Mouse (Mus musculus) limb, embryonic 13.5 days (tissue): ENCODE measurements around the gene Olfr609. TPM values are rescaled to one million over a fixed set of nuclear protein-coding genes. Genes with fewer than 3 reads are reported as not detected.
"Not testable (repeated sequence)": the region's sequence is repeated elsewhere in the genome, so short reads cannot be mapped to it uniquely, and the experiment has no call there.

ENCODE experiments used
- ATAC-seq: fragments of 200-750 bp; cut with Nextera tagmentation; 2 replicates; pipeline ENCODE4 v1.8.0; 2017; ENCODE audit warnings: low read depth, moderate number of reproducible peaks, moderate TSS enrichment; ENCODE audit not compliant: low FRiP score
- H3K27ac ChIP-seq: fragments of 300-500 bp; sonication (generic); 2 replicates; pipeline ENCODE4 v1.5.1; 2015; ENCODE audit warnings: inconsistent platforms, mild to moderate bottlenecking, moderate library complexity
- H3K27me3 ChIP-seq: fragments of 300-500 bp; sonication (generic); 2 replicates; pipeline ENCODE4 v1.6.1; 2015; ENCODE audit warnings: mild to moderate bottlenecking, inconsistent platforms
- H3K36me3 ChIP-seq: fragments of 300-500 bp; sonication (generic); 2 replicates; pipeline ENCODE4 v1.6.1; 2015; ENCODE audit warnings: inconsistent platforms, mild to moderate bottlenecking, moderate library complexity
- H3K4me1 ChIP-seq: fragments of 300-500 bp; sonication (generic); 2 replicates; pipeline ENCODE4 v1.6.1; 2015; ENCODE audit warnings: inconsistent platforms
- H3K4me2 ChIP-seq: fragments of 300-500 bp; sonication (generic); replicated peaks from 2 replicates; pipeline ENCODE4 v1.6.1; 2015; ENCODE audit warnings: inconsistent platforms, mild to moderate bottlenecking, moderate library complexity
- H3K4me3 ChIP-seq: fragments of 300-500 bp; sonication (generic); 2 replicates; pipeline ENCODE4 v1.5.1; 2015; ENCODE audit warnings: moderate library complexity, mild to moderate bottlenecking, inconsistent platforms
- H3K9ac ChIP-seq: fragments of 300-500 bp; sonication (generic); 2 replicates; pipeline ENCODE4 v1.6.1; 2015; ENCODE audit warnings: mild to moderate bottlenecking, inconsistent platforms
- H3K9me3 ChIP-seq: fragments of 300-500 bp; sonication (generic); 2 replicates; pipeline ENCODE4 v1.6.1; 2016; ENCODE audit warnings: inconsistent platforms
- WGBS: fragments of 180-500 bp; shearing (Covaris S2); methylation state at CpG from one replicate; pipeline ENCODE4 v1.1.7; 2015; 5-methylcytosine and 5-hydroxymethylcytosine counted together
- polyA plus RNA-seq: library from polyadenylated mRNA; unstranded; fragments of >200 nt; fragmentation: Nextera tagmentation; extraction: Ambion mirVana; gene quantifications from 2 replicates; pipeline ENCODE4 v1.2.1, GENCODE M21; 2015

The Olfr609 gene
- not detected in 2 replicates for polyA plus RNA-seq

DNA sequence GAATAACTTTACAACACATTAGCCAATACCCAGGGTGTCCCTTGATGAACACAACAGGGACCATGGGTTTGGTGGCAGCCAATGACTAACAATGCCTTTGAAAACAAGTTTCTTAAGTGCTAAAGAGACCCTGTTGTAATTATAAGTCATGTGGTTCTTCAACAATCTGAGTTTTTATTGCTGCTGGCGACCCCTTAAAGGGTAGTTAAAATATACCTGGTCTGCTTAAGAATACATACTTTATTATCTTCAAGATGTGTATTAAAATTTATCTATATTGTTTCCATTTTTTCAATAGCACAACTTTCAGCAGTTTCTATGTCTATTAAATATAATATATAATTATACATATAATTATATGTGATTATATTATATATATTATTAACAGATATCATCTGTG, at the start of gene Olfr609:
Gene Olfr609, minus strand, starts transcription at position 101 of the 400 bp plus-strand sequence.
- no peak within 1 kb of the TSS for H3K4me3 ChIP-seq
- no peak within 1 kb of the TSS for H3K4me2 ChIP-seq
- WGBS, result 67% methylated on average over 1 of the region's 1 CpGs
- no peak within 1 kb of the TSS for H3K27ac ChIP-seq
- no peaks in the 10 kb centered on the region for H3K27me3 ChIP-seq
- ATAC-seq, result no peak
- H3K9me3 ChIP-seq, result no peaks in the 10 kb centered on the region
- no peaks in the 10 kb centered on the region for H3K36me3 ChIP-seq
- no peaks in the 10 kb centered on the region for H3K4me1 ChIP-seq
- no peak within 1 kb of the TSS for H3K9ac ChIP-seq

DNA sequence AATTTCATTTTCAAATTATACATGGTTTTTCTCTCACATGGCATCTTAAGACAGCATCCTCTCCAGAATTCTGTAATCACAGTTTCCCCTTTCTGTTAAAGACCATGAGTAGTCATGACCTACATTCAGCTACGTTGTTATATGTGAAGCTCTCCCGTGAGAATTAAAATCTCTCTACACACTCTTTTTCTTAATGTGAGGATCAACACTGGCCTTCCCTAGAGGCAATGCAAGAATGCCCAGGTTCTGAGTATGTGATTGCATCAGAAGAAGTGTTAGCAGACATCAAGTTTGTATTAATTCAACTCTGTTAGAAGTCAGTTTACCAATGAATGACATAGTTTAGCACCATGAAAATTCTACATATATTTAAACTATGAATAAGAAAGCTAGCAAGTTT, 44.8 kb upstream of the Olfr609 start, which contains the start of gene Olfr612:
Gene Olfr612, minus strand, starts transcription at position 101 of the 400 bp plus-strand sequence.
- H3K27me3 ChIP-seq, H3K4me1 ChIP-seq, H3K9ac ChIP-seq, H3K4me3 ChIP-seq, ATAC-seq, H3K4me2 ChIP-seq, H3K27ac ChIP-seq, H3K9me3 ChIP-seq, H3K36me3 ChIP-seq: not testable (repeated sequence)
- 89% methylated on average over 2 of the region's 2 CpGs for WGBS

DNA sequence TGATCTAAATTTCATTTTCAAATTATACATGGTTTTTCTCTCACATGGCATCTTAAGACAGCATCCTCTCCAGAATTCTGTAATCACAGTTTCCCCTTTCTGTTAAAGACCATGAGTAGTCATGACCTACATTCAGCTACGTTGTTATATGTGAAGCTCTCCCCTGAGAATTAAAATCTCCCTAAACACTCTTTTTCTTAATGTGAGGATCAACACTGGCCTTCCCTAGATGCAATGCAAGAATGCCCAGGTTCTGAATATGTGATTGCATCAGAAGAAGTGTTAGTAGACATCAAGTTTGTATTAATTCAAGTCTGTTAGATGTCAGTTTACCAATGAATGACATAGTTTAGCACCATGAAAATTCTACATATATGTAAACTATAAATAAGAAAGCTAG, 22.9 kb upstream of the Olfr609 start, which contains the start of gene Olfr611:
Gene Olfr611, minus strand, starts transcription at position 101 of the 400 bp plus-strand sequence.
- not testable (repeated sequence) for H3K4me3 ChIP-seq, H3K27me3 ChIP-seq, H3K9me3 ChIP-seq, H3K4me1 ChIP-seq, H3K36me3 ChIP-seq, H3K4me2 ChIP-seq, ATAC-seq, H3K9ac ChIP-seq, H3K27ac ChIP-seq
- 64% methylated on average over 1 of the region's 1 CpGs for WGBS

DNA sequence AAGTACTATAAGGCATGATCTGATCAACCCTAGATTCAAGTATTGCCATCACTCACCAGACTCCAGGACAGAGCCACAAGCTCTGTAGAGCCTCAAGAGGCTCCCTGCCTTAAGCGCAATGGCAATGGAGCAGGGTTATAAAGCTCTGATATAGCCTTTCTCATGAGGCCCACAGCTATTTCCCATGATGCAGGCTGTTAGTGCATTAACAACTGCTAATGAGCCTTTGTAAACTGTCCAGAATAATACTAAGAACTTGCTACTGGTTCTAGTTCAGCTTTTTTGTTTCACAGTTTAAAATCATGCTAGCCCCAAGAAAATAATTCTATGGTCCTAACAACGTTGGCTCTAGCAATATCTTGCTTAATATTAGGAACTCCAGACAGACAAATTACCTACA, 14.2 kb upstream of the Olfr609 start, which contains the start of gene Olfr610:
Gene Olfr610, minus strand, starts transcription at position 101 of the 400 bp plus-strand sequence.
- H3K27ac ChIP-seq, result no peak within 1 kb of the TSS
- no peak for ATAC-seq
- H3K4me3 ChIP-seq, result no peak within 1 kb of the TSS
- no peak within 1 kb of the TSS for H3K9ac ChIP-seq
- H3K9me3 ChIP-seq, result no peaks in the 10 kb centered on the region
- no peaks in the 10 kb centered on the region for H3K36me3 ChIP-seq
- H3K4me2 ChIP-seq, result no peak within 1 kb of the TSS
- no peaks in the 10 kb centered on the region for H3K27me3 ChIP-seq
- 84% methylated on average over 2 of the region's 2 CpGs for WGBS
- H3K4me1 ChIP-seq, result no peaks in the 10 kb centered on the region

DNA sequence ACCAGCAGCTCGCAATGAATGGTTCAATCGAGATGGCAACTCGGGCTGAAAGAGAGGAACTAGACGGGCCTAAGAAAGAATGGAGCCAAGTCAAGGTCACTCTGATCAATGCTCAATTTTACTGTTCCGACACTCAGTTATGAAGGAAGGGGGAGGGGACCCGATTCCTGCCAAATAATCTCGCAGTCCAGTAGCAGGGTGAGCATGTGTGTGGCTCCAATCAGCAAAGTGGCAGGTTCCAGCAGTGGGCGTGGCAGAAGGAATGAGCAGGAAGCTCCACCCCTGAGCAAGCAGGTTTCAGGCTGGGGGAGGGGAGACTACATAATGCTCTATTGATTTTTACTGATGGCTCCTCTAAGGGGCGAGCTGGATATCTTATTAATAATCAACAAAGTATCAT, 20.8 kb downstream of the Olfr609 start:
- not testable (repeated sequence) for H3K9ac ChIP-seq, H3K4me3 ChIP-seq, H3K27me3 ChIP-seq, ATAC-seq, H3K4me1 ChIP-seq, H3K27ac ChIP-seq, H3K36me3 ChIP-seq, H3K9me3 ChIP-seq, H3K4me2 ChIP-seq
- 87% methylated on average over 9 of the region's 9 CpGs for WGBS

DNA sequence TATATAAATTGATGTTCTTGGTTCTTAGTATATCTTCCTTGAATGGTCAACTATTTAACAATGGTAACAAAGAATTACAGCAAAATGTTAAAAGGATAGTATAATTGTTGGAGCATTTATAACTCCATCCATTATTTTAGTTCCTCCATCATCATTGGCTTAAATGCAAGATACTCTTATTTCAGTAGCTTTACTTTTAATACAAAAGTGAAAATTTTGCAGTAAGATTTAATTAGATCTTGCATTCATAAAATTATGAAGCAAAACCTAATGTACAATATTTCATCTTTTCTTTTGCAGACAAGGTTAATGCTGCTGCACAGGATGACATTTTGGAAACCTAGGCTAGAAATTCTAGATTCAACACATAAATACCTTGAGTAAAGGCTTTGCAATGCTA, 28.3 kb downstream of the Olfr609 start, which contains the start of gene Olfr608:
Gene Olfr608, plus strand, starts transcription at position 301 of the 400 bp plus-strand sequence.
- Histone ChIP-seq H3K4me1 (no peaks in the 10 kb centered on the region), H3K4me3 (no peak within 1 kb of the TSS), H3K9me3 (no peaks in the 10 kb centered on the region), H3K36me3 (no peaks in the 10 kb centered on the region), H3K27ac (no peak within 1 kb of the TSS), H3K9ac (no peak within 1 kb of the TSS), H3K27me3 (no peaks in the 10 kb centered on the region), H3K4me2 (no peak within 1 kb of the TSS)
- ATAC-seq, result no peak

DNA sequence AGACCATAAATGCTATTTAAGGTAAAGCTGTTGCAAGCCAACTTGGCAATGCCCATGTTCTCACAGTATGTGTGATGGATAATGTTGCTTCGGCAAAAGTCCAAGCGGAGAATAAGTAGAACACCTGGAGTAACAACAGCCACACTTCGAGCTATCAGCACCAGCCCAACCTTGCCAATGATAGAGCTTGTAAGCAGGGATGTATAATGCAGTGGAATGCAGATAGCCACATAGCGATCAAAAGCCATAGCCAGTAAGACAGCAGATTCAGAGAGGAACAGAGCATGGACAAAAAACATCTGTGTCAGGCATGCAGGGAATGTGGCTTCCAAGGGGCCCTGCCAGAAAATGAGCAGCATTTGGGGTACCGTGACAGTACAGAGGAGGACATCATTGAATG, 37.3 kb downstream of the Olfr609 start:
- ATAC-seq, result no peak
- no peaks in the 10 kb centered on the region for H3K9me3 ChIP-seq
- H3K4me3 ChIP-seq, result no peak overlapping the region
- no peaks in the 10 kb centered on the region for H3K27me3 ChIP-seq
- H3K27ac ChIP-seq, result no peak overlapping the region
- no peak overlapping the region for H3K9ac ChIP-seq
- H3K4me2 ChIP-seq, result no peak overlapping the region
- WGBS, result 90% methylated on average over 5 of the region's 5 CpGs
- no peaks in the 10 kb centered on the region for H3K4me1 ChIP-seq
- H3K36me3 ChIP-seq, result no peaks in the 10 kb centered on the region

DNA sequence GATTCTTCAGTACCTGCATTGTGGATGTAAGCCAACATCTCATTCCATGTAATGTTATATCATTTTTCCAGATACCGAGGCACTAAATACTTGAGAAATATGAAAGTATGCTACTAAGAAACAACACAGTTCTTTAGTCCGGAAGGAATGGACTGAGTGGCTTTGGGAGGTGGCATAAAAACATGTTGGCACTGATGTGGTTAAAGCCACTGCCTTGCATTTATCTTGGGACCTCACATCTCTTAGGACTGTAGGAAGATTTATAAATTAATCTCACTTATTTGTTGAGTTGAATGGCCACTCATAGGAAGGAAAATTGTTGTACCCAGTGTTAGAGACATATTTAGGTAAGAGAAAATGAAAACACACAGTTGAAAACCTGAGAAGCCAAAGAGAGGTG, 49.1 kb downstream of the Olfr609 start, which contains the start of gene Olfr606:
Gene Olfr606, plus strand, starts transcription at position 301 of the 400 bp plus-strand sequence.
- no peaks in the 10 kb centered on the region for H3K9me3 ChIP-seq
- no peaks in the 10 kb centered on the region for H3K4me1 ChIP-seq
- no peak for ATAC-seq
- no peaks in the 10 kb centered on the region for H3K36me3 ChIP-seq
- 90% methylated on average over 2 of the region's 2 CpGs for WGBS
- no peak within 1 kb of the TSS for H3K4me3 ChIP-seq
- H3K27ac ChIP-seq, result no peak within 1 kb of the TSS
- H3K4me2 ChIP-seq, result no peak within 1 kb of the TSS
- no peak within 1 kb of the TSS for H3K9ac ChIP-seq
- no peaks in the 10 kb centered on the region for H3K27me3 ChIP-seq

DNA sequence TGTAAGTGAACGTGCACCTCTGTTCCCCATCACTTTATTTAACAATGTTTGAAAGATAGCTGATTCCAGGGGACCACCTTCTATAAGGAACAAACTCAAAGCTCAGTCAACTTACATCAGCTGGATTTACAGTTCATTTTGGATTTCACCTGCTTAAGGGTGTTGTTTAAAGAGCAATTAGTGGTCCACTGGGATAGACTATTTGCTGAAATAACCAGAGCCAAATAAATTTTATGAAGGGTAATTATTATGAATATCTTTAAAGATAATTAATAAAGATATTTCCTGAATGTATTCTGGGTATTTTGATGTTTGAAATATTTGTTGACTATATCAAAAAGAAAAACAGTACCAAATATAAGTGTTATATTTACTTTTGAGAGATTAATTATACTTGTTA, 52.5 kb downstream of the Olfr609 start, which contains the start of gene Olfr605:
Gene Olfr605, minus strand, starts transcription at position 101 of the 400 bp plus-strand sequence.
- H3K4me1 ChIP-seq, result no peaks in the 10 kb centered on the region
- no peak within 1 kb of the TSS for H3K27ac ChIP-seq
- H3K9ac ChIP-seq, result no peak within 1 kb of the TSS
- no peak for ATAC-seq
- H3K27me3 ChIP-seq, result no peaks in the 10 kb centered on the region
- no peak within 1 kb of the TSS for H3K4me3 ChIP-seq
- 92% methylated on average over 1 of the region's 1 CpGs for WGBS
- no peaks in the 10 kb centered on the region for H3K9me3 ChIP-seq
- no peaks in the 10 kb centered on the region for H3K36me3 ChIP-seq
- H3K4me2 ChIP-seq, result no peak within 1 kb of the TSS

Other genes starting within 250 kb of the Olfr609 start
- not detected in 2 replicates for gene Usp17ld, start 245.6 kb downstream of the Olfr609 start, polyA plus RNA-seq
- not detected in 2 replicates for gene Olfr596, start 192.4 kb downstream of the Olfr609 start, polyA plus RNA-seq
- gene Olfr597, start 181.7 kb downstream of the Olfr609 start, polyA plus RNA-seq, result not detected in 2 replicates
- gene Olfr598, start 174.5 kb downstream of the Olfr609 start, polyA plus RNA-seq, result not detected in 2 replicates
- gene Olfr599, start 162.1 kb downstream of the Olfr609 start, polyA plus RNA-seq, result not detected in 2 replicates
- not detected in 2 replicates for gene Olfr600, start 148.4 kb downstream of the Olfr609 start, polyA plus RNA-seq
- not detected in 2 replicates for gene Olfr601, start 135.4 kb downstream of the Olfr609 start, polyA plus RNA-seq
- not detected in 2 replicates for gene Olfr603, start 111.9 kb downstream of the Olfr609 start, polyA plus RNA-seq
- not detected in 2 replicates for gene Usp17lc, start 83.0 kb downstream of the Olfr609 start, polyA plus RNA-seq
- not detected in 2 replicates for gene Olfr605, start 52.6 kb downstream of the Olfr609 start, polyA plus RNA-seq
- not detected in 2 replicates for gene Olfr606, start 49.0 kb downstream of the Olfr609 start, polyA plus RNA-seq
- not detected in 2 replicates for gene Olfr607, start 33.9 kb downstream of the Olfr609 start, polyA plus RNA-seq
- gene Olfr608, start 28.2 kb downstream of the Olfr609 start, polyA plus RNA-seq, result not detected in 2 replicates
- gene Olfr610, start 14.1 kb upstream of the Olfr609 start, polyA plus RNA-seq, result not detected in 2 replicates
- not detected in 2 replicates for gene Olfr611, start 22.8 kb upstream of the Olfr609 start, polyA plus RNA-seq
- gene Olfr612, start 44.7 kb upstream of the Olfr609 start, polyA plus RNA-seq, result not detected in 2 replicates
- not detected in 2 replicates for gene Olfr613, start 50.0 kb upstream of the Olfr609 start, polyA plus RNA-seq
- gene Olfr615, start 58.0 kb upstream of the Olfr609 start, polyA plus RNA-seq, result not detected in 2 replicates
- gene Olfr616, start 71.1 kb upstream of the Olfr609 start, polyA plus RNA-seq, result not detected in 2 replicates
- not detected in 2 replicates for gene Olfr617, start 75.0 kb upstream of the Olfr609 start, polyA plus RNA-seq
- not detected in 2 replicates for gene Olfr618, start 92.0 kb upstream of the Olfr609 start, polyA plus RNA-seq
- gene Olfr619, start 102.5 kb upstream of the Olfr609 start, polyA plus RNA-seq, result not detected in 2 replicates
- not detected in 2 replicates for gene Olfr620, start 114.5 kb upstream of the Olfr609 start, polyA plus RNA-seq
- not detected in 2 replicates for gene Olfr622, start 144.6 kb upstream of the Olfr609 start, polyA plus RNA-seq
- not detected in 2 replicates for gene Olfr623, start 165.6 kb upstream of the Olfr609 start, polyA plus RNA-seq
- 0.08 TPM in 1 of 2 replicates, not detected in the other for gene Olfr624, start 173.1 kb upstream of the Olfr609 start, polyA plus RNA-seq
- gene Olfr625-ps1, start 184.7 kb upstream of the Olfr609 start, polyA plus RNA-seq, result not detected in 2 replicates
- gene Olfr243, start 216.6 kb upstream of the Olfr609 start, polyA plus RNA-seq, result not detected in 2 replicates
- gene Olfr628, start 232.3 kb upstream of the Olfr609 start, polyA plus RNA-seq, result not detected in 2 replicates
- not detected in 2 replicates for gene Olfr629, start 246.9 kb upstream of the Olfr609 start, polyA plus RNA-seq